Mouse (Mus musculus) bone marrow macrophage, adult 2 months (primary cell): ENCODE measurements at regions not wholly inside any gene's neighbourhood (a gene's known extent, or its start where the extent isn't known, plus 50 kb on each side); places are given as distances from the start of the nearest gene placed in this dataset.

Source experiments
- H3K27ac ChIP-seq: 2 replicates; pipeline ENCODE4 v1.5.1; 2012; ENCODE audit warnings: low read depth, low read length; ENCODE audit not compliant: insufficient read depth
- H3K4me1 ChIP-seq: 2 replicates; pipeline ENCODE4 v1.6.1; 2012; ENCODE audit warnings: low read length; ENCODE audit not compliant: control insufficient read depth, insufficient read depth
- H3K4me3 ChIP-seq: 2 replicates; pipeline ENCODE4 v1.5.1; 2012; ENCODE audit warnings: mild to moderate bottlenecking, low read length, moderate library complexity; ENCODE audit not compliant: insufficient read depth
- CTCF ChIP-seq: IDR thresholded peaks from 2 replicates; pipeline ENCODE4 v1.5.1; 2012; ENCODE audit warnings: low read depth, mild to moderate bottlenecking, low read length, moderate library complexity
- POLR2A ChIP-seq: IDR thresholded peaks from 2 replicates; pipeline ENCODE4 v1.6.1; 2012; ENCODE audit warnings: mild to moderate bottlenecking, low read depth, low read length, borderline replicate concordance

GRCm38 (mm10) chr16:24139109-24139508 is 150.5 kb upstream of the Bcl6 start:
- Histone ChIP-seq H3K4me3 (no peak overlapping the region), H3K27ac (no peak overlapping the region), H3K4me1 (peaks cover 28% of the 10 kb centered on the region)
- TF ChIP-seq POLR2A (no peak), CTCF (no peak)

DNA sequence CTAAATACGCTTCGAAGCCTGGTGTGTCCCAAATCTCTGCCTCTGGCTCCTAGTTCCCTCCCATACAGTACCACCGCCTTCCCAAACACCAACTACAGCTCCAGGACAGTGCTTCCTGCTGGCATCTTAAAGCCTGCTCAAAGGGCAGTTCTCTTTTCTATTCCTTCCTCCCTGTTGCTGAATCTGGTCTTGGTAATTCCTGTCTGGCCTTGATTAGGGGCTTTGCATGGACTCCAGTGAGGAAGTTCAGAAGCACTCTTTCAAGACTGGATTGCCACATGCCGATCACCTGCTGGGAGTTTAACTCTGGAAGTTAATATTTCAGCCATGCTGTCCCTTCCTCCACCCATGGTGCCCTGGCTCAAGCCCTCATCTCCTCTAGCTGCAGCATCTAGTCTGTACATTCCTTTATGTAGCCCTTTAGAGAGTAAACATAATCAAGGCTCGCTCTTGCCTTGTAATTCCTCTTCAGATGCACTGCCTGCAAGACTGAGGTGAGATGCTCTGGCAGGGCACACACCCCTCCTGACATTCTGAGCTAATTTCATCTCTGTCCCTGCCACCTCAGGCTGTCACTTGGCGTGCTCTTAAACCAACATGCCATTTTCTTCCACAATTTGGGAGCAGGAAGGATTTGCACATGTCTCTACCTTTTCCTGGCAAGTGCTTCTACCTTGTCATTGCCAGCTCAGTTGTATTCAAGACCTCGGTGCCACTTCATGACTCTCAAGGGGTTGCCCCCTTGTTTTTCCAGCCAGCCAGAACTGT is 148.8 kb upstream of the Bcl6 start:
- Histone ChIP-seq H3K4me3 (no peak overlapping the region), H3K4me1 (peaks cover 28% of the 10 kb centered on the region), H3K27ac (peak overlapping the region; percentile 89)
- TF ChIP-seq CTCF (no peak), POLR2A (no peak)

GRCm38 (mm10) chr16:24136483-24137148 is 148.0 kb upstream of the Bcl6 start:
- Histone ChIP-seq H3K4me1 (peaks cover 28% of the 10 kb centered on the region), H3K4me3 (peak overlapping the region; percentile 22; the same call in 1 of the 2 replicates), H3K27ac (peak overlapping the region; percentile 89)
- no peak for TF ChIP-seq CTCF
- TF ChIP-seq POLR2A, result no peak

- H3K4me1 ChIP-seq, result peaks cover 30% of the 10 kb centered on the region
- no peak overlapping the region for H3K4me3 ChIP-seq
- TF ChIP-seq CTCF, result no peak
- no peak for TF ChIP-seq POLR2A
- H3K27ac ChIP-seq, result peak overlapping the region; percentile 48; the same call in 1 of the 2 replicates
These were observed 147.2 kb upstream of the Bcl6 start for GRCm38 (mm10) chr16:24135841-24136240.

DNA sequence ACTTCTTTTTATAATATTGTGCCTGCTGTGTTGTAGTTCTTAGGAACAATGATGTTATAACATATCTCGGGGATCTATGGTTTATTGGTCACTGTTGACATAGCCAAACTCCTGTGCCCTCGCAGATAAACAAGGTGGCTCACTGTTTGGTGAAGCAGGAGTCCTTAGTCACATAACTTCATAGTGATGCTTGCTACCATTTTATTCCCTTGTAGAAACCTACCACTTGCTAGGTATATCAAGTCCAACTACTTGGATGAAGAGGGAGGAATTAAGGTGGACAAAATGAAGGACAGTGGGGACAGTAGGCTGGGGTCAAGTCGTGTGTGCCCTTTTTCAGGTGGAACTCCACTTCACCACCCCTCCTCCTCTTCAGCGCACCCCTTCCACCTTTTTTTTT is 146.7 kb upstream of the Bcl6 start:
- Histone ChIP-seq H3K4me1 (peaks cover 33% of the 10 kb centered on the region), H3K27ac (no peak overlapping the region), H3K4me3 (no peak overlapping the region)
- TF ChIP-seq CTCF (no peak), POLR2A (no peak)

DNA sequence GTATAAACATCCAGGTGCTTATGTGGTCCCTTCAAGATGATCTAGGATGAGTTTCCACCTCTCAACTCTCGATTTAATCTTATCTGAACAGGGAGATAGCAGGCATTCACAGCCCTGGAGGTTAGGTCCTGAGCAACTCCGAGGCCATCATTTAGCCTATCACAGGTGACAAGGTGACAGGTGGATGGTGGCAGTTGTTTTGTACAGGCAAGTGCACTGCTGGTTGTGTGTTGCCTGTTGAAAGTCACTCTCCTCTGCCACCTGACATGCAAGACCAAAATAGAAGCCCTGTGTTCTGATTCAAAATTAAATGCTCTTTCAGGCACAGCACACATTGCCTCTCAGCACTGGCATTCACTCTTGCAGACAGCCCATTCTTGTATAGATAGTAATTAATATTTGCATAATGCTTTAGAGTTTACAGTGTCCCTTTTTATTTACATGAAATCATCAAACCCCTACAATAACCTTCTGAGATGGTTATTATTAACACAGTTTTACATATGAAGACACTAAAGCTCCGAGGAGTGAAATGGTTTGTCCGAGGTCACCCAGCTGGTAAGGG is 145.9 kb upstream of the Bcl6 start:
- H3K4me1 ChIP-seq, result peaks cover 33% of the 10 kb centered on the region
- H3K27ac ChIP-seq, result no peak overlapping the region
- H3K4me3 ChIP-seq, result no peak overlapping the region
- TF ChIP-seq CTCF (no peak), POLR2A (no peak)

DNA sequence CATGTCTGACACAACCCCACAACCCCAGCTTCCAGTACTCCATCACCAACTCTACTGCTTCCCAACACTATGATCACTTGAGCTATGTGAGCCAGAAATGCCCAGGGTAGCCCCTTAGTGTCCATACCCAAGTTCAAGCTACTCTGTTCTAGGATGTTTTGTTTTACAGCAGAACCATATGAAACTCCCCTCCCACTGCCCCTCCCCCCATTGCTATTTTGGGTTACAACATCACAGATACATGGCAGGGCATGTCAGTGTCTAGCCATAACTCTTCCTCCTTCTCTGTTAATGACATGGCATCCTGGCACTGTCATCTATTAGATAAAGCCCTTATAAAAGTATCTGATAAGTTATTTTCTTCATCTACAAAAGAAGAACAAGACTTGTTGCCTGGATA is 142.0 kb upstream of the Bcl6 start:
- Histone ChIP-seq H3K27ac (no peak overlapping the region), H3K4me3 (no peak overlapping the region), H3K4me1 (peaks cover 10% of the 10 kb centered on the region)
- TF ChIP-seq CTCF (no peak), POLR2A (no peak)

- TF ChIP-seq CTCF, result no peak
- no peak for TF ChIP-seq POLR2A
- Histone ChIP-seq H3K4me3 (no peak overlapping the region), H3K4me1 (peaks cover 9% of the 10 kb centered on the region; the same call in 1 of the 2 replicates), H3K27ac (no peak overlapping the region)
These were observed 141.0 kb upstream of the Bcl6 start for GRCm38 (mm10) chr16:24129701-24130100.

- H3K4me3 ChIP-seq, result no peak overlapping the region
- no peak overlapping the region for H3K27ac ChIP-seq
- TF ChIP-seq POLR2A, result no peak
- TF ChIP-seq CTCF, result no peak
- peaks cover 6% of the 10 kb centered on the region; the same call in 1 of the 2 replicates for H3K4me1 ChIP-seq
These were observed 139.9 kb upstream of the Bcl6 start for GRCm38 (mm10) chr16:24128566-24128965.

DNA sequence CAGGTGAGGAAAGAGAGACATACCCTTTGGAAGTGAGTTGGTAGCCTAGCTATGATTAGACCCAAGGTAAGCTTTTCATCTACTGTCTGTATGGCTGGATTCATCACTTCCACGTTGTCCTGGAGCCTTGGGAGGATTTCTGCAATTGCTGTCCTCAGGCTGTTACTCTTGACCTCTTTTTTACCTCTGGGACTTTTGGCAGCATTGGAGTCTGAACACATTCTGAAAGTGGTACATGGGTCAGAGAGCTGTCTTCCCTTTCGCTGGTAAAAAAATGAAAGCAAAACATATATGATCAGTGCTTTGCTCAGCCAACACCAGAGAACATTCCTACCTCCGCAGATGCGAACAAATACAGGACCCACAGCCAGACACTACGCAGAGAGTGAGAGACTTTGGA is 136.1 kb upstream of the Bcl6 start:
- Histone ChIP-seq H3K4me3 (no peak overlapping the region), H3K4me1 (peaks cover 11% of the 10 kb centered on the region), H3K27ac (no peak overlapping the region)
- TF ChIP-seq POLR2A, result no peak
- TF ChIP-seq CTCF, result no peak
